Mouse (Mus musculus) heart, postnatal 0 days (tissue): ENCODE results near the gene Pip4k2b.

Experiments
- CTCF ChIP-seq: IDR thresholded peaks from 2 replicates; pipeline ENCODE4 v1.5.1; 2016; ENCODE audit warnings: antibody characterized with exemption, control low read depth, low read depth
- EP300 ChIP-seq: IDR thresholded peaks from 2 replicates; pipeline ENCODE4 v1.6.1; 2016; ENCODE audit warnings: antibody characterized with exemption, low read depth

GRCm38 (mm10) chr11:97697891-97698529 is 46.5 kb downstream of the Pip4k2b start:
- TF ChIP-seq EP300 (no peak), CTCF (no peak)
